Mouse (Mus musculus) small intestine, adult 2 months (tissue): Measurements from ENCODE around the gene Tmem110. TPM values are rescaled to one million over a fixed set of nuclear protein-coding genes. Genes with fewer than 3 reads are reported as not detected.
A peak's percentile ranks its signal among the peaks of the same experiment; 100 is the strongest.

Experiments
- H3K27ac ChIP-seq: fragments of 200-500 bp; 2 replicates; pipeline ENCODE4 v1.5.1; 2012; ENCODE audit warnings: low read depth, low read length, control low read depth, inconsistent platforms; ENCODE audit not compliant: insufficient read depth
- H3K27me3 ChIP-seq: fragments of 200-500 bp; 2 replicates; pipeline ENCODE4 v1.6.1; 2012; ENCODE audit warnings: mild to moderate bottlenecking, moderate library complexity, low read length, inconsistent platforms; ENCODE audit not compliant: control insufficient read depth, insufficient read depth
- H3K36me3 ChIP-seq: fragments of 200-500 bp; 2 replicates; pipeline ENCODE4 v1.6.1; 2012; ENCODE audit warnings: mild to moderate bottlenecking, low read length, control low read depth, inconsistent platforms; ENCODE audit not compliant: control insufficient read depth, insufficient read depth
- H3K4me1 ChIP-seq: fragments of 200-500 bp; 2 replicates; pipeline ENCODE4 v1.6.1; 2012; ENCODE audit warnings: low read length, inconsistent platforms, mixed read lengths; ENCODE audit not compliant: control insufficient read depth, insufficient read depth, insufficient read length
- H3K4me3 ChIP-seq: fragments of 200-500 bp; 2 replicates; pipeline ENCODE4 v1.5.1; 2012; ENCODE audit warnings: low read depth, mild to moderate bottlenecking, control low read depth, inconsistent platforms, low read length, moderate library complexity
- CTCF ChIP-seq: fragments of 200-500 bp; IDR thresholded peaks from 2 replicates; pipeline ENCODE4 v1.5.1; 2012; ENCODE audit warnings: low read depth, mild to moderate bottlenecking, control low read depth, inconsistent platforms, low read length, moderate library complexity, mixed read lengths; ENCODE audit not compliant: insufficient replicate concordance, insufficient read length; ENCODE audit errors: extremely low read depth
- POLR2A ChIP-seq: fragments of 200-500 bp; IDR thresholded peaks from 2 replicates; pipeline ENCODE4 v1.6.1; 2012; ENCODE audit warnings: low read depth, mild to moderate bottlenecking, control low read depth, inconsistent platforms, low read length, moderate library complexity
- WGBS: fragments of 180-500 bp; shearing (Covaris S2); methylation state at CpG from one replicate; pipeline ENCODE4 v1.1.7; 2018; 5-methylcytosine and 5-hydroxymethylcytosine counted together
- polyA plus RNA-seq: library from polyadenylated mRNA; depleted of rRNA; stranded (reverse); fragments of >200 nt; gene quantifications from 2 replicates; pipeline ENCODE4 v1.2.3, GENCODE M21; 2012

The Tmem110 gene
- polyA plus RNA-seq, 1 experiment: 11.2 TPM

- Histone ChIP-seq H3K27ac (no peak overlapping the region), H3K4me1 (peaks cover 5% of the 10 kb centered on the region), H3K36me3 (peaks cover 9% of the 10 kb centered on the region; the same call in 1 of the 2 replicates), H3K27me3 (no peaks in the 10 kb centered on the region), H3K4me3 (no peak overlapping the region)
- 35% methylated on average over 12 of the region's 12 CpGs for WGBS
- TF ChIP-seq POLR2A (0 out of 2 replicates have a peak, but pooled peaks have one; percentile 19), CTCF (no peak)
Measured at GRCm38 (mm10) chr14:30875130-30875865, 49.9 kb downstream of the Tmem110 start.

DNA sequence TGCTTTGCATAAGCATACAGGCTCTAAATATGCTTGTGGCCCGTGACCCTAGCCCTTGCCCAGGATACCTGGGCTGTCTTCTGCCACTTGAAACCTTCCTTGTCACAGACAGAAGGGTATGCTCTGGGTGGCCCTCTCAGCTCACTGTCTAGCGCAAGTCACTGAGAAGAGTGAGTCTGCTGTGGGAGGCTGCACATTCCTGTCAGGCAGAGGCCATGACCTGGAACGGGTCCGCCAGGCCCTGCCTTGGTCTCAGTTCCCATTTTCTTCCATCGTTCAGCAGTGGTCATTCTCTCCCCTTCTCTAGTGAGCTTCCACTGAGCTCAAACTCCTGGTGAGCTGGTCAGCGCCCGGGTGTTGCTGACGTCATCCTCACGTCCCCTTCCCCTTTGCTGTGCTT lies 50.6 kb downstream of the Tmem110 start:
- H3K4me1 ChIP-seq: peaks cover 5% of the 10 kb centered on the region; the same call in 1 of the 2 replicates
- H3K4me3 ChIP-seq: no peak overlapping the region
- H3K36me3 ChIP-seq: peaks cover 9% of the 10 kb centered on the region; the same call in 1 of the 2 replicates
- no peak for TF ChIP-seq POLR2A
- no peak for TF ChIP-seq CTCF
- no peaks in the 10 kb centered on the region for H3K27me3 ChIP-seq
- H3K27ac ChIP-seq: no peak overlapping the region
- WGBS: 86% methylated on average over 9 of the region's 9 CpGs

DNA sequence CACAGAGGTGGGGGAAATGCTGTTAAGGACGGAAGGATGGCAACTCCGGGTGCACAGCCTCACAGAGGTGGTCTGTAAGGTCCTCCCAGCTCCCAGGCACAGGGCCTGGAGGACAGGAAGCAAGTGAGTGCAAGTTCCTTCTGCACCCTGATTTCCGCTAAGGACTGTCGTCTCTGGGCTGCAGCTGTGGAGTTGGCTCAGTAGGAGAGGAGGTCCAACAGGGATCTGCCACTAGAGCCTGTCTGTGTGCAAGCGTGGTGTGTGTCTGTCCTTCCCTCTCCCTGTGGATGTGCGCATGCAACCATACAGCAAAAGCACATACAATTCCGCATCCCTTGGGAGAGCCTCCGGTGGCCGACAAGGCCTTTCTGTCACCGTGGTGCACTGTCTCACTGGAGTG lies 51.1 kb downstream of the Tmem110 start:
- TF ChIP-seq CTCF: no peak
- TF ChIP-seq POLR2A: no peak
- H3K36me3 ChIP-seq: peaks cover 9% of the 10 kb centered on the region; the same call in 1 of the 2 replicates
- H3K27ac ChIP-seq: no peak overlapping the region
- H3K4me1 ChIP-seq: peaks cover 5% of the 10 kb centered on the region; the same call in 1 of the 2 replicates
- 87% methylated on average over 10 of the region's 10 CpGs for WGBS
- H3K4me3 ChIP-seq: no peak overlapping the region
- H3K27me3 ChIP-seq: no peaks in the 10 kb centered on the region

GRCm38 (mm10) chr14:30877827-30878226 lies 52.4 kb downstream of the Tmem110 start:
- WGBS: 90% methylated on average over 3 of the region's 3 CpGs
- H3K27ac ChIP-seq: no peak overlapping the region
- no peak overlapping the region for H3K4me3 ChIP-seq
- TF ChIP-seq CTCF (no peak), POLR2A (no peak)
- H3K27me3 ChIP-seq: no peaks in the 10 kb centered on the region
- peaks cover 5% of the 10 kb centered on the region; the same call in 1 of the 2 replicates for H3K4me1 ChIP-seq
- H3K36me3 ChIP-seq: peaks cover 9% of the 10 kb centered on the region; the same call in 1 of the 2 replicates

GRCm38 (mm10) chr14:30878958-30879571 lies 53.7 kb downstream of the Tmem110 start, which contains the start of gene Mustn1:
Mustn1 (plus strand) TSS chr14:30879200.
- Histone ChIP-seq H3K4me3 (peak within 1 kb of the TSS; percentile 45), H3K4me1 (peaks cover 5% of the 10 kb centered on the region; the same call in 1 of the 2 replicates), H3K27me3 (no peaks in the 10 kb centered on the region), H3K36me3 (peaks cover 3% of the 10 kb centered on the region; the same call in 1 of the 2 replicates), H3K27ac (peak within 1 kb of the TSS; percentile 78)
- WGBS: 69% methylated on average over 11 of the region's 11 CpGs
- no peak for TF ChIP-seq POLR2A
- no peak for TF ChIP-seq CTCF

DNA sequence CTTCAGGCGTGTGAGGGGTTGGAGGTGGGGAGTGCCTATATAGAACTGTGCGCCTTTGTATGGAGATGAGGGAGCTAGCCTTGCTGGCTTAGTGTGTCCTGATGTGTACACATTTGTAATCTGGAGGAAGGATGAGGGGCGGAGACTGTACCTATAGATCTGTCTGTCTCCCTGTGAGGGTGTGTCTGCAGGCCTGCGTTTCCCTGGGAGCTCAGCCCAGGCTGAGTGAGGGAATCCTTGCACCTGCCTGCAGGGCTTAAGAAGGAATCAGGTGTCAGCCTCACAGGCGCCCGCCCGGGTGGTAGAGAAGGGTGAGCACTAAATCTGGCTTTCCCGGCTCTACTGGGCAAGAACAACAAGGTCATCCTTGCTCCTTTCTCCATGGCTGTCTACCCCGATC lies 54.4 kb downstream of the Tmem110 start:
- Histone ChIP-seq H3K4me1 (peaks cover 5% of the 10 kb centered on the region; the same call in 1 of the 2 replicates), H3K4me3 (peak overlapping the region; percentile 45), H3K27me3 (no peaks in the 10 kb centered on the region), H3K36me3 (no peaks in the 10 kb centered on the region), H3K27ac (peak overlapping the region; percentile 78)
- TF ChIP-seq CTCF: no peak
- no peak for TF ChIP-seq POLR2A
- WGBS: 30% methylated on average over 9 of the region's 9 CpGs

DNA sequence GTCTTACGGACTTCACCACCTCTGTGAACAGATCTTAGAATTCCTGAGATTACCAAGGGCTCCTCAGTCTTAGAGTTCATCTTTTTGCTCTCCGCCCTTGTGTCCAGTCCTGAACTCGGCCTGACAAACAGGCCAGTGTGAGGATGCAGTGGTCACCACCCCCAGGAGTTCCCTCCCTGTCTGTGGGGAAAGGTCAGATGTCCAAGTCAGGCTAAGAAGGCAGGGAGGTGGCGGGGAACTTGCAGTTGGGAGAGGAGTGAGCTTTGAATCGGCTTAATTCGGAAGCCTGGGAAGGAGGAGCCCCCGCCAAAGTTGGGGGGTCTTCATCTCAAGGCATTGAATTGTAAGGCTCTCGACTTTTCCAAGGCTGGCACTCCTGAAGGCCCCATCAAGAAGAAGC lies 54.9 kb downstream of the Tmem110 start:
- TF ChIP-seq CTCF: no peak
- no peak for TF ChIP-seq POLR2A
- Histone ChIP-seq H3K27ac (peak overlapping the region; percentile 3; the same call in 1 of the 2 replicates), H3K4me3 (peak overlapping the region; percentile 45), H3K27me3 (no peaks in the 10 kb centered on the region), H3K4me1 (peaks cover 5% of the 10 kb centered on the region; the same call in 1 of the 2 replicates), H3K36me3 (no peaks in the 10 kb centered on the region)
- 69% methylated on average over 8 of the region's 8 CpGs for WGBS
